Mouse (Mus musculus) limb, embryonic 15.5 days (tissue): ENCODE results near the gene Zfp382. TPM values are rescaled to one million over a fixed set of nuclear protein-coding genes. Genes with fewer than 3 reads are reported as not detected.
"Not testable (repeated sequence)": the region's sequence is repeated elsewhere in the genome, so short reads cannot be mapped to it uniquely, and the experiment has no call there.

ENCODE experiments used
- ATAC-seq: fragments of 200-750 bp; cut with Nextera tagmentation; 2 replicates; pipeline ENCODE4 v1.8.0; 2017; ENCODE audit warnings: low read depth, moderate TSS enrichment; ENCODE audit not compliant: insufficient number of reproducible peaks, low FRiP score, low TSS enrichment
- H3K27ac ChIP-seq: fragments of 300-500 bp; sonication (generic); 2 replicates; pipeline ENCODE4 v1.5.1; 2015; ENCODE audit warnings: moderate library complexity, mild to moderate bottlenecking, inconsistent platforms
- H3K27me3 ChIP-seq: fragments of 300-500 bp; sonication (generic); 2 replicates; pipeline ENCODE4 v1.6.1; 2015; ENCODE audit warnings: inconsistent platforms
- H3K36me3 ChIP-seq: fragments of 300-500 bp; sonication (generic); 2 replicates; pipeline ENCODE4 v1.6.1; 2015; ENCODE audit warnings: inconsistent platforms
- H3K4me1 ChIP-seq: fragments of 300-500 bp; sonication (generic); 2 replicates; pipeline ENCODE4 v1.6.1; 2015; ENCODE audit warnings: inconsistent platforms
- H3K4me2 ChIP-seq: fragments of 300-500 bp; sonication (generic); 2 replicates; pipeline ENCODE4 v1.6.1; 2015; ENCODE audit warnings: mild to moderate bottlenecking, inconsistent platforms
- H3K4me3 ChIP-seq: fragments of 300-500 bp; sonication (generic); 2 replicates; pipeline ENCODE4 v1.5.1; 2015; ENCODE audit warnings: mild to moderate bottlenecking, inconsistent platforms
- H3K9ac ChIP-seq: fragments of 300-500 bp; sonication (generic); 2 replicates; pipeline ENCODE4 v1.6.1; 2015; ENCODE audit warnings: inconsistent platforms
- H3K9me3 ChIP-seq: fragments of 300-500 bp; sonication (generic); 2 replicates; pipeline ENCODE4 v1.6.1; 2016; ENCODE audit warnings: inconsistent platforms
- WGBS: fragments of 180-500 bp; shearing (Covaris S2); methylation state at CpG from one replicate; pipeline ENCODE4 v1.1.7; 2015; 5-methylcytosine and 5-hydroxymethylcytosine counted together
- polyA plus RNA-seq: library from polyadenylated mRNA; unstranded; fragments of >200 nt; fragmentation: Nextera tagmentation; extraction: Ambion mirVana; gene quantifications from 2 replicates; pipeline ENCODE4 v1.2.1, GENCODE M21; 2015

Zfp382 gene
- polyA plus RNA-seq, 1 experiment from 2014 or later: 13.2 TPM

DNA sequence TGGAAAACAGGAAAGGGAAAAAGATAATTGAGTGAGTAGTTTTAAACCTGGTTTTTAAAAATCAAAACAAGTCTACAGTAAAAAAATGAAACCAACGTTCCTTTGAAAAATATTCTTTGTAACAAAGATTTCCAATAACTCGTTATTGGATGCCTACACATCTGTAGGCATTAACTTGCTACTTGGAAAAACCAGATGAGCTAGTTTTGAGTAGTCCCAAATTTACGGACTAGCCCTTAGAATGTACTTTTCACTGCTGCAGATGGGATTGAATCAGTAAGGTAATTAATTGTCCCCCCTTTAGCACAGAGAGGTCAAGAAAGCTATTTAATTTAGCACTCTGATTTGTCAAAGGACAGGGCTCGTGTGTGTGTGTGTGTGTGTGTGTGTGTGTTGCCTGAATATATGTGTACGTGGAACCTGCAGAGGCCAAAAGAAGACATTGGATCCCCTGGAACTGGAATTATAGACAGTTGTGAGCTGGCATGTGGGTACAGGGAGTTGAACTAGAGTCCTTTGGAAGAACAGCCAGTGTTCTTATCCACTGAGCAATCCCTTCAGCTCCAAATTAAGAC lies 26.1 kb upstream of the Zfp382 start:
- H3K4me2 ChIP-seq: peak overlapping the region; percentile 55
- no peak for ATAC-seq
- H3K4me1 ChIP-seq: peaks cover 7% of the 10 kb centered on the region
- H3K27me3 ChIP-seq: no peaks in the 10 kb centered on the region
- H3K36me3 ChIP-seq: peaks cover 32% of the 10 kb centered on the region
- peak overlapping the region; percentile 37; the same call in 1 of the 2 replicates for H3K9ac ChIP-seq
- H3K4me3 ChIP-seq: peak overlapping the region; percentile 62
- peak overlapping the region; percentile 99 for H3K27ac ChIP-seq
- no peaks in the 10 kb centered on the region for H3K9me3 ChIP-seq
- 2% methylated on average over 5 of the region's 5 CpGs for WGBS

GRCm38 (mm10) chr7:30099297-30099696 lies 22.4 kb upstream of the Zfp382 start:
- H3K36me3 ChIP-seq: peaks cover 63% of the 10 kb centered on the region
- no peak overlapping the region for H3K4me2 ChIP-seq
- no peaks in the 10 kb centered on the region for H3K27me3 ChIP-seq
- no peak overlapping the region for H3K27ac ChIP-seq
- H3K4me3 ChIP-seq: no peak overlapping the region
- peaks cover 8% of the 10 kb centered on the region; the same call in 1 of the 2 replicates for H3K9me3 ChIP-seq
- H3K9ac ChIP-seq: no peak overlapping the region
- H3K4me1 ChIP-seq: peaks cover under 1% of the 10 kb centered on the region
- 92% methylated on average over 13 of the region's 13 CpGs for WGBS
- ATAC-seq: no peak

GRCm38 (mm10) chr7:30116076-30116475 lies 5.7 kb upstream of the Zfp382 start:
- Histone ChIP-seq H3K4me1 (no peaks in the 10 kb centered on the region), H3K9me3 (peaks cover 10% of the 10 kb centered on the region), H3K4me2 (no peak overlapping the region), H3K36me3 (no peaks in the 10 kb centered on the region), H3K4me3 (no peak overlapping the region), H3K27ac (no peak overlapping the region), H3K9ac (no peak overlapping the region), H3K27me3 (no peaks in the 10 kb centered on the region)
- ATAC-seq: no peak
- WGBS: 92% methylated on average over 5 of the region's 5 CpGs

- not testable (repeated sequence) for H3K27ac ChIP-seq, H3K36me3 ChIP-seq, H3K9me3 ChIP-seq, H3K4me3 ChIP-seq, H3K4me2 ChIP-seq, ATAC-seq, H3K4me1 ChIP-seq, H3K27me3 ChIP-seq, H3K9ac ChIP-seq
- WGBS: 92% methylated on average over 12 of the region's 12 CpGs
These were observed 3.8 kb upstream of the Zfp382 start for GRCm38 (mm10) chr7:30117935-30118334.

- Histone ChIP-seq H3K36me3 (peaks cover 17% of the 10 kb centered on the region), H3K27ac (peak overlapping the region; percentile 90), H3K9ac (peak overlapping the region; percentile 70), H3K4me1 (peaks cover 3% of the 10 kb centered on the region; the same call in 1 of the 2 replicates), H3K27me3 (no peaks in the 10 kb centered on the region), H3K4me3 (peak overlapping the region; percentile 63), H3K9me3 (no peaks in the 10 kb centered on the region), H3K4me2 (peak overlapping the region; percentile 82)
- ATAC-seq: no peak
- 3% methylated on average over 15 of the region's 15 CpGs for WGBS
These were observed 417 bp downstream of the Zfp382 start for GRCm38 (mm10) chr7:30122188-30122530.

GRCm38 (mm10) chr7:30129900-30130299 lies 8.2 kb downstream of the Zfp382 start:
- Histone ChIP-seq H3K9me3 (no peaks in the 10 kb centered on the region), H3K9ac (no peak overlapping the region), H3K27me3 (no peaks in the 10 kb centered on the region), H3K4me2 (no peak overlapping the region), H3K4me1 (no peaks in the 10 kb centered on the region), H3K36me3 (peaks cover 85% of the 10 kb centered on the region), H3K4me3 (no peak overlapping the region), H3K27ac (no peak overlapping the region)
- WGBS: 97% methylated on average over 8 of the region's 8 CpGs
- no peak for ATAC-seq

DNA sequence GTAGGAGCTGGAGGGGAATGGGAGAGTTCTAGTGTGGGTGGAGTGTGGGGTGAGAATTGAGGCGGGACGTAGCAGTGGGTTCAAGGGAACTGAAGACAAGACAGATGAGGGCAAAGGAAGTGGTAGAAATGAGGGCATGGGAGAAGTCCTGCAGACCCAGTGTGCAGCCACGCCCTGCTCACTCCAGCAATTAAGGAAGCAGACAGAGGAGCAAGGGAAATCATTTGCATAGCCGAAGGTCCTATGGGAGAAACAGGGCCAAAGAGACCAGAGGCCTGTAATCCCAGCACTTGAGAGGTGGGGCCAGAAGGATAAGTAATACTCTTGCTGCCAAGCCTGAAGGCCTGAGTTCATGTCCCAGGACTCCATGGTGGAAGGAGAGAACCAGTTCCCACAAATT lies 10.7 kb downstream of the Zfp382 start:
- no peak overlapping the region for H3K9ac ChIP-seq
- no peaks in the 10 kb centered on the region for H3K27me3 ChIP-seq
- H3K27ac ChIP-seq: no peak overlapping the region
- H3K4me3 ChIP-seq: no peak overlapping the region
- H3K4me2 ChIP-seq: no peak overlapping the region
- peaks cover 88% of the 10 kb centered on the region for H3K36me3 ChIP-seq
- WGBS: 87% methylated on average over 4 of the region's 4 CpGs
- H3K9me3 ChIP-seq: no peaks in the 10 kb centered on the region
- no peaks in the 10 kb centered on the region for H3K4me1 ChIP-seq
- no peak for ATAC-seq

- no peak for ATAC-seq
- peaks cover 76% of the 10 kb centered on the region for H3K36me3 ChIP-seq
- no peak overlapping the region for H3K4me2 ChIP-seq
- H3K4me3 ChIP-seq: no peak overlapping the region
- H3K27me3 ChIP-seq: no peaks in the 10 kb centered on the region
- no peak overlapping the region for H3K27ac ChIP-seq
- H3K9ac ChIP-seq: no peak overlapping the region
- no peaks in the 10 kb centered on the region for H3K9me3 ChIP-seq
- WGBS: 92% methylated on average over 10 of the region's 10 CpGs
- H3K4me1 ChIP-seq: no peaks in the 10 kb centered on the region
These were observed 15.1 kb downstream of the Zfp382 start for GRCm38 (mm10) chr7:30136826-30137225.

GRCm38 (mm10) chr7:30143170-30143554 lies 21.4 kb downstream of the Zfp382 start:
- peaks cover 37% of the 10 kb centered on the region for H3K36me3 ChIP-seq
- H3K4me3 ChIP-seq: peak overlapping the region; percentile 60
- 13% methylated on average over 8 of the region's 8 CpGs for WGBS
- no peak for ATAC-seq
- no peaks in the 10 kb centered on the region for H3K27me3 ChIP-seq
- H3K4me2 ChIP-seq: peak overlapping the region; percentile 67
- peak overlapping the region; percentile 92 for H3K27ac ChIP-seq
- 0 out of 2 replicates have a peak, but pooled peaks cover 4% of the 10 kb centered on the region for H3K4me1 ChIP-seq
- 0 out of 2 replicates have a peak, but pooled peaks cover 8% of the 10 kb centered on the region for H3K9me3 ChIP-seq
- peak overlapping the region; percentile 56 for H3K9ac ChIP-seq

GRCm38 (mm10) chr7:30143555-30144209 lies 21.9 kb downstream of the Zfp382 start:
- peak overlapping the region; percentile 67 for H3K4me2 ChIP-seq
- peaks cover 37% of the 10 kb centered on the region for H3K36me3 ChIP-seq
- peak overlapping the region; percentile 56 for H3K9ac ChIP-seq
- 2% methylated on average over 35 of the region's 35 CpGs for WGBS
- H3K27ac ChIP-seq: peak overlapping the region; percentile 92
- H3K4me1 ChIP-seq: 0 out of 2 replicates have a peak, but pooled peaks cover 4% of the 10 kb centered on the region
- H3K4me3 ChIP-seq: peak overlapping the region; percentile 60
- H3K9me3 ChIP-seq: peaks cover 11% of the 10 kb centered on the region; the same call in 1 of the 2 replicates
- no peaks in the 10 kb centered on the region for H3K27me3 ChIP-seq
- ATAC-seq: peak; percentile 91

- Histone ChIP-seq H3K9me3 (peaks cover 36% of the 10 kb centered on the region), H3K9ac (no peak overlapping the region), H3K4me3 (no peak overlapping the region), H3K4me1 (0 out of 2 replicates have a peak, but pooled peaks cover 4% of the 10 kb centered on the region), H3K27ac (no peak overlapping the region), H3K27me3 (no peaks in the 10 kb centered on the region), H3K36me3 (peaks cover 51% of the 10 kb centered on the region), H3K4me2 (no peak overlapping the region)
- no peak for ATAC-seq
- 96% methylated on average over 5 of the region's 5 CpGs for WGBS
These were observed 25.3 kb downstream of the Zfp382 start for GRCm38 (mm10) chr7:30147011-30147410.

DNA sequence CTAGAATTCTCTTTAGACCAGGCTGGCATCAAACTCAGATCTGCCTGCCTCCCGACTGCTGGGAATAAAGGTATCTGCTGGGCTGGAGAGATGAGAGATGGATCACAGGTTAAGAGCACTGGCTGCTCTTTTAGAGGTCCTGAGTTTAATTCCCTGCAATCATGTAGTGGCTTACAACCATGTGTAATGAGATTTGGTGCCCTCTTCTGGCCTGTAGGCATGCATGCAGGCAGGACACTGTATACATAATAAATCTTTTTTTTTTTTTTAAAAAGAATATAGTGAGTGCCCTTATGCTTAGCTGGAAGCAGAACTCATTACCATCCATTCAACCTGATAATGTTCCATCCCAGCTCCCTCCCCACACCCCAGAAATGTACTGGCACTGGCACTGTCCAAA lies 32.3 kb downstream of the Zfp382 start:
- Histone ChIP-seq H3K9ac (no peak overlapping the region), H3K4me1 (no peaks in the 10 kb centered on the region), H3K4me2 (no peak overlapping the region), H3K9me3 (peaks cover 69% of the 10 kb centered on the region), H3K36me3 (peaks cover 80% of the 10 kb centered on the region), H3K4me3 (no peak overlapping the region), H3K27me3 (no peaks in the 10 kb centered on the region), H3K27ac (no peak overlapping the region)
- 100% methylated on average over 1 of the region's 1 CpGs for WGBS
- no peak for ATAC-seq
